Mouse (Mus musculus): ENCODE measurements around the gene Izumo3. TPM values are rescaled to one million over a fixed set of nuclear protein-coding genes. Genes with fewer than 3 reads are reported as not detected.
"Not testable (repeated sequence)": the region's sequence is repeated elsewhere in the genome, so short reads cannot be mapped to it uniquely, and the experiment has no call there.

Gene Izumo3
- not detected for polyA plus RNA-seq (2017; shearing (Covaris generic))

DNA sequence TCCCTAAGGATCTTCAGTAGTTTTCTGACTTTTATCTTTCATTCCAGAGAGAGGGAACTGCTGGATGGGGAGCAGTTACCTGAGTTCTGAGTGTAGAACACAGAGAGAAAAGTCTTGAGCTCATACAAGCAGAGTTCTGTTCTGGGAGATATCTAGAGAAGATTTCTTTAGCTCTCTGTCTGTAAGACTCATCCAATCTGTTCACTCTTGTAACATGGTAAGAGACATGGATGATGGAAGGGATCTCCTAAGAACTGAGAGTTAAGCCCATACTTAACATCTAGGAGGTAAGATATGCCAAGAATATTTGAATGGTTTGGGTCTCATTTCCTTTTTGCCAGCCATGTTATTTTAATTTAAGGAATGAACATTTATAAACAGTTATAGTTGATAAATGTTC lies at the start of gene Izumo3:
Izumo3 (minus strand) TSS at position 101 of the 400 bp plus-strand sequence.
- no peak for ATAC-seq

DNA sequence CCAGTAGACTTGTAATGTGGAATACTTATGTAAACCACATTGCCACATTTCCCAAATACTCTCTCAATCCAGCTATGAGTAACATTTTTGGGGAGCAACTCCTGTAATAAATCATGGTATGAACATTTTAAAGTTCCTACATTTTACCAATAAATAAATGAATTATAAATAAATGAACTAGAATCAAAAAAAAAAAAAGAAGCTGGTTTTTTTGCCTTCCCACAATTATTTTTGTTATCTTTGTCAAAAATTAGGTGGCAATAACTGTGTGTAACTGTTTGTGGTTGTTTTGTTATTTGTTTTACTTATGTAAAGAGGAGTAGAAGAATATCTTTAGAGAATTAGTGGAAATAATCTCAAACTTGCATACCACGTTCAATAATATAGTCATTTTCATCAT lies 44.6 kb upstream of the Izumo3 start, which contains the start of gene Gm12666:
Gm12666 (minus strand) TSS at position 101 of the 400 bp plus-strand sequence.
- not testable (repeated sequence) for ATAC-seq

DNA sequence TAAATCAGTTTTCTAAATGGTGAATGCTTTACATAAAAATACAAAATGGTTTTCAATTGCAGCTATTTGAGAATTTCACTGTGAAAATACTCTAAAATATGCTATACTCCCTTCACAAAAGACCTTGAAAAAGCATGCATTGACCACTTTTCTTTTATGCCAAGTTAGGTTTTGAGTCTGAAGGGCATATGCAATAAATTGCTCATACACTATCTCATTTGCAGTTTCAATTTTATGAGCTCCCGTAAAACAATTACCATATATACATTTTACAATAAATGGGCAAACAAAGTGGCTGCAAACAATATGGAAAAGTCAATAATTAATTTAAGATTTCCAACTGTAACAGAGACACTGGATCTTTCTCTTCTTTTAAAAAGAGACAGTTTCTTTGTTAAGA lies 5.6 kb upstream of the Izumo3 start:
- ATAC-seq = no peak

DNA sequence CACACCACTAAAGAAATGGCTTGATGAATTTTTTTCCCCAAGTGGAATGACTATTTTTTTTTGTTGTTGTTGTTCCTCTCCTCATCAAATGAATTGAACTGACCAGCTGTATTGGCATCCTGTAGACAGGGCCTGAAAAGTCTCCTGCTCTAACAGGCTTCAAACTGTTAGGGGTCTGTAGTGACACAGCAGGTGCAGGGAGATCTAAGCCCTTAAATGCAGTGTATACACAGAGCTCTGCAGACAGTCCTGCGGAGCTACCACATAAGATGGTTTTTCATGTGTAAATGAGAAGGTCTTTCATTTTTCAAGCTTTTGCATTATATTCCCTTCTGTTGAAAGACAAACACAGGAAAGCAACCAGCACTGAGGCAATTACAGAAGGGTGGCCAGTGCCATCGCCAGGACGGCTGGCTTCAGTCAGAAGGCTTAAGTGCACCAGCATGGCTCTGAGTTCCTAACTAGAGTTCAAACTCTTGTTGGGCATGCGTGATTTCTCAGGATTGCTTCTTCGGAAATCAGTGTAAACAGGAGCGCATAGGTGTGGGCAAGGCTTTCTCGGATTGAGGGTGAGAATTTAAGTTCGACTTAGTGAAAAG lies 35.5 kb downstream of the Izumo3 start:
- no peak for ATAC-seq

DNA sequence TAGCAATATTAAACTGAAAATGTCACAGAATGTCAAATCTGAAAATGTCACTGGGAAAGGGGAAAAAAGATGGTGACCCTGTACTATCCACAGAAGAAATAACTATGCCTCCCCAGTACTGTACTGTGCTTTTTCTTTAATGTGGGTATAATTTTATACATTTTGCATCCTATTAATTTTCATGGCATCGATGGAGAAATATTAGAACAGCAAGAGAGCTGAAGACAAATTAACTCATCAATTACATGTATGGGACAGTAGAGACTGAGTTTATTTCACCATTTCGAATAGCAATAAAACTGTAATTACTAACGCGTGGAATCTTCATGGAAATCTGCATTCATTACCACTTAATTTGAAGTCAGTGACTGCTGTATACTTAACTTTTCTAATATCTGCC lies 49.6 kb downstream of the Izumo3 start:
- ATAC-seq = no peak

DNA sequence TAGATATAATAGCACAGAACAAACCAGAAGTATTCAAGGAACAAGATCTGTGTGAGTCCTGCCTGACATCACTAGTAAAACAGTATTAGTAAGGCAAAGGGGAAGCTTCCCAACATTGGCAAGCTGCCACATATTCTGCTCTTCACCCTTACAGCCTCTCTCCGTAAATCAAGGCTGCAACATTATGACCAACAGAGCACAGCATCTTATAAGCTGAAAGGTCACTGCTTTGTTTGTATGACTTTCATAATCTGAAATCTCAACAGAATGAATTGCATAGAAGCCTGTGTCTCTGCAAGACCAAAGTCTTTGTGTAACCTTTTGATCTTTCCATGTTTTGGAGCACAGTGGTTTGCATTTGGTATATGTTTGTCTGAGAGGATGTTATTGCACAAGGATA lies 51.1 kb downstream of the Izumo3 start:
- no peak for ATAC-seq

Other genes starting within 250 kb of the Izumo3 start
- gene Gm12666, start 44.5 kb upstream of the Izumo3 start, polyA plus RNA-seq (2017; shearing (Covaris generic)) = not detected